Mouse (Mus musculus) heart, embryonic 11.5 days (tissue): Measurements from ENCODE around the gene Commd8. TPM values are rescaled to one million over a fixed set of nuclear protein-coding genes. Genes with fewer than 3 reads are reported as not detected.

Experiments used
- ATAC-seq: fragments of 200-750 bp; cut with Nextera tagmentation; replicated peaks from 2 replicates; pipeline ENCODE4 v1.8.0; 2017; ENCODE audit warnings: moderate library complexity; ENCODE audit not compliant: insufficient number of reproducible peaks, low FRiP score, low TSS enrichment
- H3K27ac ChIP-seq: fragments of 300-500 bp; sonication (generic); 2 replicates; pipeline ENCODE4 v1.5.1; 2014; ENCODE audit warnings: mild to moderate bottlenecking, low read depth, low read length
- H3K27me3 ChIP-seq: fragments of 300-500 bp; sonication (generic); 2 replicates; pipeline ENCODE4 v1.6.1; 2014; ENCODE audit warnings: mild to moderate bottlenecking, low read length, mixed read lengths; ENCODE audit not compliant: control insufficient read depth, insufficient read depth
- H3K36me3 ChIP-seq: fragments of 300-500 bp; sonication (generic); 2 replicates; pipeline ENCODE4 v1.6.1; 2014; ENCODE audit warnings: mild to moderate bottlenecking, low read length, moderate library complexity, mixed read lengths; ENCODE audit not compliant: control insufficient read depth, insufficient read depth
- H3K4me1 ChIP-seq: fragments of 300-500 bp; sonication (generic); 2 replicates; pipeline ENCODE4 v1.6.1; 2014; ENCODE audit warnings: low read length; ENCODE audit not compliant: control insufficient read depth, insufficient read depth
- H3K4me2 ChIP-seq: fragments of 300-500 bp; sonication (generic); 2 replicates; pipeline ENCODE4 v1.6.1; 2014; ENCODE audit warnings: mild to moderate bottlenecking, moderate library complexity
- H3K4me3 ChIP-seq: fragments of 300-500 bp; sonication (generic); 2 replicates; pipeline ENCODE4 v1.5.1; 2014; ENCODE audit warnings: low read depth, low read length
- H3K9ac ChIP-seq: fragments of 300-500 bp; sonication (generic); 2 replicates; pipeline ENCODE4 v1.6.1; 2014; ENCODE audit warnings: mild to moderate bottlenecking, low read depth, low read length, moderate library complexity
- H3K9me3 ChIP-seq: fragments of 300-500 bp; sonication (generic); replicated peaks from 2 replicates; pipeline ENCODE4 v1.6.1; 2016; ENCODE audit warnings: low read length; ENCODE audit not compliant: control insufficient read depth
- WGBS: fragments of 180-500 bp; shearing (Covaris S2); extraction: QIAGEN DNeasy Blood & Tissue Kit; methylation state at CpG from one replicate; pipeline ENCODE4 v1.1.7; 2014; ENCODE audit not compliant: insufficient replicate concordance; 5-methylcytosine and 5-hydroxymethylcytosine counted together
- polyA plus RNA-seq: library from polyadenylated mRNA; unstranded; fragments of >200 nt; fragmentation: Nextera tagmentation; extraction: Ambion mirVana; gene quantifications from 2 replicates; pipeline ENCODE4 v1.2.1, GENCODE M21; 2014

Gene Commd8
- polyA plus RNA-seq, 1 experiment from 2014 or later, result 131 TPM

DNA sequence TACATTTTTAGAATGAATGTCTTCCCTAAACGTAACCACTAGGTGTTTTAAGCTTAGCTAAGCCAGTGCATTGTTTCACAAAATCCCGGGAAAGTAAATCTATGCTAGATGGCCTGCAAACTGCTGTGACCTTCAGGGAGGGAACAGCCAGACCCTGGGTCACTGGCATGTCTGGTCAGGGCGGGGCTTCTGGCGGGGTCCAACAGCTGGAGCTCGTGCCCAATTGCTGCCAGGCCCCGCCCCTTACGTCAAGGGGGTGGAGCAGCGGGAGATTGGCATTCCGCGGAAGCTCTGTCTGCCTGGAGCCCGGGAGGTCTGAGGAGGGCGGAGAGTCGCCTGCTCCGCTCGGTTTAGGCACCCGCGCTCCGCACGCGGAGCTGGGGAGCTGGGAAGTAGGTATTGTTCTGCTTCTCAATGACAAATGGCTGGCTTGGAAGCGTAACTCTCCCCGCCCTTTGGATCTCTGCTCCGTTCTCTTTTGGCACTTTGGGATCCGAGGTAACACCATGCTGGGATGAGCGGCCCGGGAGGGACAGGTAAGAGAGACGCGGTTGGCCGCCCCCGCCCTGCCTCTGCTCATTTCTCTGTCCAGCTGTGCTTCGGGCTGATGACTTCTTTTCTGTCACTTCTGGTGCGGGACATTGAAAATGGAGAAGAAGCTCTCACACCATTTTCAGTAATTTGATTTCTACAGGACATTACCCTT, 35.2 kb upstream of the Commd8 start:
- Histone ChIP-seq H3K9ac (peak overlapping the region; percentile 75), H3K4me3 (peak overlapping the region; percentile 73), H3K4me2 (peak overlapping the region; percentile 78), H3K27ac (peak overlapping the region; percentile 17; the same call in 1 of the 2 replicates), H3K9me3 (no peaks in the 10 kb centered on the region), H3K36me3 (no peaks in the 10 kb centered on the region), H3K27me3 (no peaks in the 10 kb centered on the region), H3K4me1 (peaks cover 6% of the 10 kb centered on the region; the same call in 1 of the 2 replicates)
- peak; percentile 96 for ATAC-seq
- under 1% methylated on average over 32 of the region's 32 CpGs for WGBS

DNA sequence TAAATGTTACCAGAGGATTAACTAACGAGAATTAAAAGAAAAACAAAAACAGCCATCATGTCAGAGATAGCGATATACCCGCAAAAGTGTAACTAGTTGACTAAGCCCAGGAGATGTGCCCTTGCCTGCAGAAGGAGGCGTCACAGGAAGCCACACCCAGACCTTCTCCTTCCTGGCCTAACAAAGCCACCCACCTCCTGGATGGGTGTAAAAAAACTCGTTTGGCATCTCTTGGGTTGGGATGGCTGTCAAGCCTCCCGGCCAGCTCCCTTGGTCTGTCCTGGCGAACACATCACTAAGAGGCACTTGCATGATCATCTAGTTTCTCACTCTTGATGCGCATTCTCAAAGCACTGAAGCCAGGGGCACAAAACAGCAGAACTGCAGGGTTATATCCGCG, 34.0 kb upstream of the Commd8 start:
- 40% methylated on average over 10 of the region's 10 CpGs for WGBS

DNA sequence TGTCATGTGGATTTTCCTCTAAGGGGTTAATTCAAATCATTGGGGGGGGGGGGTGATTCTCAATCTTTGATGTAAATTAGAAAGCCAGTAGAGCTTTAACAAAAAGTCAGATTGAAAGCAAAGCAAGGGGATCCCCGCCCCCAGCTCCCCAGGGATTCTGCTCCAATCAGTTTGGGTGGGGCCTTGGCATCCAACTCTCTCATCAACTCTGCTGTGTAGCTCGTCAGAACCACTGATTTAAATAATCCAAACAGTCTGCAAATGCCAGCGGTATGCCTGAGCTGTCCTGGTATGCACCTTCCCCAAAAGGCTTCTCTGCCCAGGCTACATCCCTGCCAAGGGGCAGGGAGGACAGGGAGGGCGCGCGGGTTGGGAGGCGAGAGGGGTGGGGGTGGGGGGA, 33.6 kb upstream of the Commd8 start:
- Histone ChIP-seq H3K36me3 (no peaks in the 10 kb centered on the region), H3K27ac (no peak overlapping the region), H3K9me3 (no peaks in the 10 kb centered on the region), H3K4me2 (peak overlapping the region; percentile 25; the same call in 1 of the 2 replicates), H3K9ac (no peak overlapping the region), H3K4me3 (no peak overlapping the region), H3K4me1 (peaks cover 6% of the 10 kb centered on the region; the same call in 1 of the 2 replicates), H3K27me3 (no peaks in the 10 kb centered on the region)
- ATAC-seq, result no peak
- 25% methylated on average over 7 of the region's 7 CpGs for WGBS

More for the DNA sequence above, 34.0 kb upstream of the Commd8 start:
- Histone ChIP-seq H3K27me3 (no peaks in the 10 kb centered on the region), H3K27ac (no peak overlapping the region), H3K4me1 (peaks cover 6% of the 10 kb centered on the region; the same call in 1 of the 2 replicates), H3K4me3 (no peak overlapping the region), H3K9ac (no peak overlapping the region), H3K36me3 (no peaks in the 10 kb centered on the region), H3K9me3 (no peaks in the 10 kb centered on the region), H3K4me2 (peak overlapping the region; percentile 25; the same call in 1 of the 2 replicates)
- no peak for ATAC-seq

DNA sequence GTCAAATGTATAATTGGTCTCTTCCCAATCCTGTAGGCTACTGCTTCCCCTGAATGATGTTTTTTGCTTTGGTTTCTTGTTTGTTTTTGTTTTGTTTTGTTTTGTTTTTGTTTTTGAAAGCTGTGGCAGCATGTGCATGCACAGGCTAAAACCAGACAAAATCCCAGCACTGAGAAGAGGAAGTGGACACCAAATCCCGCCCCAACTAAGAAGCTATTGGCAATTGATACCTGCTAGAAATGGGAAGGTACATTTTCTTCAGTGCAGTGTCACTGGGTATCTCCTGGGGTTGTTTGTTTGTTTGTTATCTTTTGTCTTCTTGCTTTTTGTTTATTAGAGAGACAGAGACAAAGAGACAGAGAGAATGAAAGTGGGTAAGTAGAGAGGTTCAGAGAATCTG, 27.5 kb upstream of the Commd8 start:
- Histone ChIP-seq H3K27ac (no peak overlapping the region), H3K4me3 (no peak overlapping the region), H3K36me3 (no peaks in the 10 kb centered on the region), H3K27me3 (no peaks in the 10 kb centered on the region), H3K9ac (no peak overlapping the region), H3K4me2 (no peak overlapping the region), H3K4me1 (no peaks in the 10 kb centered on the region), H3K9me3 (no peaks in the 10 kb centered on the region)
- 79% methylated on average over 1 of the region's 1 CpGs for WGBS
- no peak for ATAC-seq

DNA sequence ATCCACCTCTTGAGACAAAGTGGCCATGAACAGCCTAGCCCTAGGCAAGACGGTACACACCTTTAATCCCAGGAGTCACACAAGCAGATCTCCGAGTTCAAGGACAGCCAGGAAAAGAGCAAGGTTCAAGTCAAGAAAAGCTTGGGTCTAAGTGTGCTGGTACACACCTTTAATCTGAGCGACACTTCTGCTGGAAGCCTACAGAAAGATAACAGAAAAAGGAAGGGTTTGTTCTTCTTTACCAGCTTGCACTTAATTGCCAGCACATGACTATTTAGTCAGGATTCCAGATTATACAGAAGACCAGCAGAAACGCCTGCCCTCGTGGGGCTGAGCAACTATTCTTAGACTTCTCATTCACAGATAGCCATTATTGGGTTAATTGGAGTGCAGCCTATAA, 23.9 kb upstream of the Commd8 start:
- no peak overlapping the region for H3K4me2 ChIP-seq
- H3K9ac ChIP-seq, result no peak overlapping the region
- H3K4me1 ChIP-seq, result no peaks in the 10 kb centered on the region
- H3K36me3 ChIP-seq, result no peaks in the 10 kb centered on the region
- H3K27ac ChIP-seq, result no peak overlapping the region
- no peak for ATAC-seq
- no peaks in the 10 kb centered on the region for H3K9me3 ChIP-seq
- no peak overlapping the region for H3K4me3 ChIP-seq
- no peaks in the 10 kb centered on the region for H3K27me3 ChIP-seq
- WGBS, result 67% methylated on average over 5 of the region's 5 CpGs

DNA sequence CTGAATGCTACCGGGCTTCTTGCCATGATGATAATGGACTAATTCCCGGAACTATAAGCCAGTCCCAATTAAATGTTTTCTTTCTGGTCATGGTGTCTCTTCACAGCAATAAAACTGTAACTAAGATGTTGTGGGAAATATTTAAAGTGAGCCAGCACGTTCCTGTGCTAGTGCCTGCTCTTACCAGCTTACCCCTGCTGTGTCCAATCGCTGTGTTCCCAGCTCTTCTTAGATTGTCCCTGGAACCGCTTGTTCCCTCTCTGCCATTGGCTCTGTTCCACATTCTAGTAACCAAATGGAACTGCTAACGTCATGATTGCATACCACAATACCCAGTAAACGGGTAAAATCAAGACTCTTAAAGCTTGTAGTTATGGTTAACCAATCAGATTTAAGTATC, 23.2 kb upstream of the Commd8 start:
- no peak overlapping the region for H3K4me2 ChIP-seq
- H3K4me1 ChIP-seq, result no peaks in the 10 kb centered on the region
- whole genome bisulfite sequencing, result 80% methylated on average over 7 of the region's 7 CpGs
- H3K4me3 ChIP-seq, result no peak overlapping the region
- H3K9ac ChIP-seq, result no peak overlapping the region
- no peaks in the 10 kb centered on the region for H3K9me3 ChIP-seq
- no peak overlapping the region for H3K27ac ChIP-seq
- ATAC-seq, result no peak
- no peaks in the 10 kb centered on the region for H3K36me3 ChIP-seq
- no peaks in the 10 kb centered on the region for H3K27me3 ChIP-seq

DNA sequence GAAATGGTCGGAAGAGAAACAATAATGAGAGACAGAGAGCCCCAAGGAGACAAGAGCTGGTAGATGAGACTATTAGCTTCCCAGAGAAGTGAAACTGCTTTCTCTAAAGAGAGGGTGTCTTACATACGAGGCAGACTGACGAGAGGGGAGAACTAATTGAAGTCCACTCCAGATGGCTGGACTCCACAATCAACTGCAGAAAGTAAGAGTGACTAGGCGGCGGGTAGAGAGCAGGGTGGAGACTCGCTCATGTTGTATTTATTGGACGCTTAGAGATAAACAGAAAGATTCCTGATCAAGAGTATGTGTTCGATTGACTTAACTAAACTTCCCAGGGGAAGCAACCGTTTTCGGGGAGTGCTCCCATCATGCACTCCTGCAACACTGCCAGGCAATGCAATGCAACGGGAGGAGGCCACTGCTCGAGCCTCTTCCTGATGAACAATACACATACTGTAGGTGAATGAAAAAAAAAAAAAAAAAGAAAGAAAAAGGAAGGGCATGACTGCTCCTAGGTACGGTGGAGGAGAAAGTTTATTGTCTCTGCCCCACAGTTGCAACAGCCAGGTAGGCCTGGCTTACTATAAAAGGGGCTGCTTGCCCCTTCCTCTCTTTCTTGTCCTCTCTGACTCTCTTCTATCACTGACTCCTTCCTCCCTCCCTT, 16.6 kb upstream of the Commd8 start:
- H3K27ac ChIP-seq, result no peak overlapping the region

DNA sequence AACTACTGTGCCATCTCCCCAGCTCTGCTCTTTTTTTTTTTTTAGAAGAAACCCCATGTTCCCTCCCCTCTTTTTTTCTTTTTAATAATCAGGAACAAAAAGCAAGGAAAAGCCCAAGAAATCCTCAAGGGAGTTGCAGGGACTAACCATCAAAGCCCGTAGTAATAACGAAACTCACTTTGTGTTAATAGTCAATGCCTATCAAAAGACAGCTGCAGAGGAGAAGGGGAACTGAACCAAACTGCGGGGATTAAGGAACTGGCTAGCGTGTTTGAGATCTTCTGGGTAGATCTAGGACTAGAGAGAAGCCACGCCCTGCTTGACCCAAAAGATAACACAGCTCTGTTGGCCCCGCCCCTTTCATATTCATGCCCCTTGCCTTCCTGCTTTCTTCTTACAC, 15.9 kb upstream of the Commd8 start:
- no peak for ATAC-seq
- no peaks in the 10 kb centered on the region for H3K36me3 ChIP-seq
- no peak overlapping the region for H3K9ac ChIP-seq
- no peaks in the 10 kb centered on the region for H3K27me3 ChIP-seq
- no peak overlapping the region for H3K27ac ChIP-seq
- WGBS, result 79% methylated on average over 6 of the region's 6 CpGs
- no peak overlapping the region for H3K4me2 ChIP-seq
- peaks cover 5% of the 10 kb centered on the region; the same call in 1 of the 2 replicates for H3K4me1 ChIP-seq
- no peak overlapping the region for H3K4me3 ChIP-seq
- no peaks in the 10 kb centered on the region for H3K9me3 ChIP-seq

More for the DNA sequence above, 16.6 kb upstream of the Commd8 start:
- ATAC-seq, result no peak
- Histone ChIP-seq H3K9me3 (no peaks in the 10 kb centered on the region), H3K4me1 (peaks cover 5% of the 10 kb centered on the region; the same call in 1 of the 2 replicates), H3K9ac (no peak overlapping the region), H3K4me3 (no peak overlapping the region), H3K27me3 (no peaks in the 10 kb centered on the region), H3K36me3 (no peaks in the 10 kb centered on the region), H3K4me2 (no peak overlapping the region)
- WGBS, result 74% methylated on average over 13 of the region's 13 CpGs
